Mouse (Mus musculus) left cerebral cortex, adult 8-10 months (tissue): ENCODE results near the gene Man2b2. TPM values are rescaled to one million over a fixed set of nuclear protein-coding genes. Genes with fewer than 3 reads are reported as not detected.

Experiments
- DNase-seq, 2 experiments: peaks; one replicate each; pipeline ENCODE4 v3.0.0; 2022; ENCODE audit warnings: low spot score in 2 of 2
- total RNA-seq, 4 experiments: library from RNA; stranded (reverse); gene quantifications; 2 replicates each; pipeline ENCODE4 v1.2.4; 2022

Gene Man2b2
- total RNA-seq, 4 experiments from 2014 or later: 33.6 to 46.8 (median 36.7) TPM

- DNase-seq: peak; percentile 57 to 68
Observed at GRCm38 (mm10) chr5:36835933-36836332, 5.5 kb upstream of the Man2b2 start.

DNA sequence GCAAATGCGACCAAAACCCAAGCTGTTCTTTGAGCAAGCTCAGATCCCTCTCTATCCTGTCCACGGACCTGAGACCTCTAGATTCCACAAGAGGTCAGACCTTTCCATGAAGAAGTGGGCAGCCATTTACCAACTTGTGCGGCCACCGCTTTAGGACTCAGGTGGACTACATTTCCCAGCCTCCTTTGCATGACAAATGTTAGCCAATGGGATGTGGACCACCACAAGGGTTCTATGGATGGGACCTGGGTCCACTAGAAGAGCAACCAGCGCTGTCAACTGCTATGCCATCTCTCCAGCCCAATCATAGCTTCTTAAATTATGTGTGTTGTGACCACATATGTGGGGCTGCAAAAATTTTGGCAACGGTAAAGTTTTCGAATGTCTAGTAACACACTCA lies 819 bp upstream of the Man2b2 start:
- DNase-seq: peak; percentile 19 to 58

- no peak for DNase-seq
Observed at GRCm38 (mm10) chr5:36829098-36829497, 1.4 kb downstream of the Man2b2 start.

DNA sequence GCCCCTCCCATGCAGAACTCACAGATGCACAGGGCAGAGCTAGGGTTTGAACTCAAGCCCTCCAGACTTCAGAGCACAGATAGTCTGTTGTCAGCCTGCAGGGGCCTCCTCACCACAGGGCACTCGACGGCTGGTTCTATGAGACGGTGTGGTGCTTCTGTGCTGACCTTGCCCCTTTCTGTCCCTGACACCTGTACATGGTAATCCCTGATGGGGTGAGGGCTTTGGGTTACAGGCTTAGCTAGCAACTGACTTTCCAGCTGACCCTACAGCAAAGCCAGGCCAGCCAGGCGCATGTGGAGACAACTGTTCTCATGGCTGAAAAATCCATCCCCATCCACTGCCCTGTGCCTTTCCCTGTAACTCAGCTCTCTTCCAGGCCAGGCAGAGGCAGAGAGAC lies 7.5 kb downstream of the Man2b2 start:
- DNase-seq: no peak

DNA sequence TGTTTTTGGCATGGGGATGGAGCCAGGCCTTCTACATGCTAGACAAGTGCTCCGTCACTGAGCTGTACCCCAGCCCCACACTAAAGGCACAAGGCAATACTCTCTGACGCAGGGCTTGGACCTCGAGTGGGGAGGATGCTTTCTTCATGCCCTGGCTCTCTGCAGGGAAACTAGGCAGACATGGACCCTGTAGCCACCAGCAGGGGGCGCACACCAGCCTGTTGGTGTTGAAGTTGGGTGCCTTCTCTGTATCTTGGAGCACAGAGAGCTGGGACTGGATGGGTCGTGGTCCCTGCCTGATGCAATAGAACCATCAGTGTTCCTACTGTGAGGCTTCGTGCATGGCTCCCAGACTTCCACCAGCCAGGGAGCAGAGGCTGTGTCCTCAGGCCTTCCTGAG lies 10.3 kb downstream of the Man2b2 start:
- DNase-seq: peak in 1 of 2 experiments; percentile 50

DNA sequence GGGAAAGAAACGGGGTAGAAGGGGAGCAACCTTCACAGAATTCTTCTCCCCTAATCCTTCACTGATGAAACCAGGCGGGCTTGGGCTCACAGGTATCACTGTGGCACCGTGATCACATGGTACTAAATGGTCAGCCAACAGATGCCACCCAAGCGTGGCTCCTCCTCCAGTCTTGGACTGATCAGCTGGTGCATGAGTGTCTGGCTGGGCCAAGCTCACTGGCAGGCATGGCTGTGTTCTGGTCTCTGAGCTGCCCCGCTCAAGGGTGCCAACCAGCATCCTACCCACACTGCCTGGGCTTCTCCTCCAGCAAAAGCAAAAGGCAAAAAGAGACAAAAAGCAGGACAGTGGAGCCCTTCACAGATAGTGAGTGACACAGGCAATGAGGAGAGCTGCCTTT lies 10.7 kb downstream of the Man2b2 start:
- DNase-seq: no peak

GRCm38 (mm10) chr5:36817738-36818137 lies 12.7 kb downstream of the Man2b2 start:
- DNase-seq: no peak

GRCm38 (mm10) chr5:36814554-36814953 lies 15.9 kb downstream of the Man2b2 start:
- no peak for DNase-seq

- DNase-seq: no peak
Observed at GRCm38 (mm10) chr5:36811413-36811812, 19.0 kb downstream of the Man2b2 start.

- DNase-seq: no peak
Observed at GRCm38 (mm10) chr5:36810634-36811033, 19.8 kb downstream of the Man2b2 start.

- no peak for DNase-seq
Observed at GRCm38 (mm10) chr5:36809123-36809522, 21.3 kb downstream of the Man2b2 start.

DNA sequence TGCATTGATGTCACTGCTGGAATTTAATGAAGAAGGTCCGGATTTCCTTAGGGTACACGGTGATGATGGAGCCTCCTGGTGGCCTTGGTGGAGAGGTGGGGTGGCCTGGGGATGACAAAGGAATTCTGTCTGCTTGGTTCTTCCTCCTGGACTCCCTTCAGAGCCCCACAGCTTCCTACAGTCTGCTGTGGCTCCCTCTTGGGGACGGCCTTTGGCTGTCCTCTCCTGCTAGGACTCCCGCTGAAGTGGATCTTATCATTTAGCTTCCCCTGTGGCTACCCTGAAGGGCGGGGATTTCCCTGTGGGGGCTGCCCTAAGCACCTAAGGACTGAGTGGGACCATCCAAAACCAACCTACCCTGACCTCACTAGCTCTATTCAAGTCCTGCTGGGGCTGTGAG lies 23.3 kb downstream of the Man2b2 start:
- no peak for DNase-seq

- no peak for DNase-seq
Observed at GRCm38 (mm10) chr5:36797291-36797690, 33.2 kb downstream of the Man2b2 start.

DNA sequence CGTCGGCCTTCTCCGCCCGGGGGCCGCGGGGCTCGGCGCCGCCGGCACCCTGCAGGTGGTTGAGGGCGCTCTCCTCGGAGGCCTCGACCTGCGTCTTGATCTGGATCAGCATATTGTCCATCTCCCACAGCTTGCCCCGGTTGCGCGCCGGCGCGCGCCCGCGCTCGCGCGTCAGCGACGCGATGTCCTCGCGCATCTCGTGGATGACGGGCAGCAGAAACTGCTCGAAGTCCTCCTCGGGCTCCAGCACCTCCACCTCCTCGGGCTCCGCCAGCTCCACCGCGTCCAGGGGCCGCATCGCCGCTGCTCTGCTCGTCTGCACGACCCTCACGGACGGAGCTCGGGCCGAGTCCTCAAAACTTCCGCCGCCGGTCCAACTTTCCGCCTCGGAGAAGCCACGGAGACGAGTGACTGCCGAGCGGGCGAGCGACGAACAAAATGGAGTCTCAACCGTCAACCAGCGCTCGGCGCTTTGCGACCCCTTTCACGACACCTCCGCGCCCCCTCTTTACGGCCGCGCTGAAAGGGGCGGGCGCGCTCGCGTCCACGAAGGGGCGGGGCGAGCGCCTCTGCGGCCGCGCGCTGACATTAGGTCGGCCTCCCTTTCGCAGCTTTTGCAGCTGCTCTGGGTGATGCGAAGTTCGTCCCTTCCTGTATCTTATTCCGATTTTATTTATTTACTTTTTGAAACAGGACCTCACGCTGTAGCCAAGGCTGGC lies 34.0 kb downstream of the Man2b2 start, which contains the start of gene Mrfap1:
Mrfap1 (minus strand) TSS at position 477 of the 719 bp plus-strand sequence.
- peak; percentile 86 to 91 for DNase-seq

DNA sequence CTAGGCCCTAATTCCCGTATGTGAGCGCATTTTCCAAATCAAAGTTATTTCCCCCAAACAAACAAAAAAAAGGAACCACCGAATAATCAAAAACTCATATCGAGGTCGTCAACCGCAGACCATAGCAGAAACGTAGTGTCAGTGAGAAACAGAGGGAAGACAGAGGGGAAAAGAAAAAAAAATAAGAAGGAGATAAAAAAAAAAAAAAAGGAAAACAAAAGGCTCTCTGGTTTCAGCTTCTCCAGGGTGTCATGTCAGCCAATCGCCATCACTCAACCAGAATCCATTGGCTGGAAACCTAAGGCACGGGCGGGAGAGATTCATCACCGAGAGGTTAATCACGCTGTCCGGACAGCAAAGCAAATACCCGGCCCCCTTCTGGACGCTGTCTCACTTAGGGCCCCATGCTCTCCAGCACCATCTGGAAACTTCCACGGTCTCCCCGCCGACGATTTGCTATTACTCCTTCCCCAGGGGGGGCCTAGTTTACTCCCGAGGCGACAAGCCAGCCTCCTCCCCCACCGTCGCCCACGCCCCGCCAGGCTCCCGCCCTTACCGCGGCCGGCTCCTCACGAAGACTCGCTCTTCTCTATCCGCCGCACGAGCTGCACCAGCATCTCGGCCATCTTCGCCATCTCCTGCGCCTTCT lies 34.7 kb downstream of the Man2b2 start:
- DNase-seq: peak; percentile 58 to 69

- no peak for DNase-seq
Observed at GRCm38 (mm10) chr5:36791861-36792260, 38.6 kb downstream of the Man2b2 start.

DNA sequence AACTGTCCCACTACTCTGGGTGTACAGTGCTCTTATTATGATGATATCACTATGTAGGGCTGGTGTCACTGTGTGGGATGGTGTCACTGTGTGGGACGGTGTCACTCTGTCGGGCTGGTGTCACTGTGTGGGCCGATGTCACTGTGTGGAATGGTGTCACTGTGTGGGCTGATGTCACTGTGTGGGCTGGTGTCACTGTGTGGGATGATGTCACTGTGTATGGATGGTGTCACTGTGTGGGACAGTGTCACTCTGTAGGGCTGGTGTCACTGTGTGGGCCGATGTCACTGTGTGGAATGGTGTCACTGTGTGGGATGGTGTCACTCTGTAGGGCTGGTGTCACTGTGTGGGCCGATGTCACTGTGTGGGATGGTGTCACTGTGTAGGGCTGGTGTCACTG lies 44.4 kb downstream of the Man2b2 start:
- no peak for DNase-seq

- no peak for DNase-seq
Observed at GRCm38 (mm10) chr5:36779512-36779911, 50.9 kb downstream of the Man2b2 start.

GRCm38 (mm10) chr5:36778901-36779300 lies 51.6 kb downstream of the Man2b2 start:
- no peak for DNase-seq

- DNase-seq: no peak
Observed at GRCm38 (mm10) chr5:36777186-36777585, 53.3 kb downstream of the Man2b2 start.

DNA sequence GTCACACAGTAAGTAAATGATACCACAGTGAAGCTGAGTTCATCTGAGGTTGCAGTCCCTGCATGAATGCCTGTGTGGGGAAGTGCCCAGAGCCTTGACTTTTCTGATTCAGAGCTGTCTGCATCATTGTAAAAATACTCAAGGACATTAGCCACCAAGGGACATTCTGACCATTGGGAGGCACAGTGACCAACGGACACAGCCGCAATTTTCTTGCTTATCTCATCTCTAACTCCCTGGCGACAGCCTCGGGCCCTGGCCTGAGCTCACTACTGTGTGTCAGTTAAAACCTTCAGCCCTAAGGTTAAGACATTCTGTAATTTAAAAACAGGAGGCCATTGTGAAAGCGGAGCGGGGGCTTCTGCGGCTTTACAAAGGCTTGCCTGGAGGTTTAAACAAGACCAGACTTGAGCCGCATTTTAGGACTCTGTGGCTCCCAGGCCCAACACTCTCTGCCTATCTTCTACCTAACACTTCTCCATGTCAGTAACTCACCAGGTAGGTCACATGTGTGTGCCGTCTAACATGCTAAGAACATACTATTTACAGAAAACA lies 54.4 kb downstream of the Man2b2 start:
- no peak for DNase-seq

GRCm38 (mm10) chr5:36775317-36775716 lies 55.1 kb downstream of the Man2b2 start:
- no peak for DNase-seq

DNA sequence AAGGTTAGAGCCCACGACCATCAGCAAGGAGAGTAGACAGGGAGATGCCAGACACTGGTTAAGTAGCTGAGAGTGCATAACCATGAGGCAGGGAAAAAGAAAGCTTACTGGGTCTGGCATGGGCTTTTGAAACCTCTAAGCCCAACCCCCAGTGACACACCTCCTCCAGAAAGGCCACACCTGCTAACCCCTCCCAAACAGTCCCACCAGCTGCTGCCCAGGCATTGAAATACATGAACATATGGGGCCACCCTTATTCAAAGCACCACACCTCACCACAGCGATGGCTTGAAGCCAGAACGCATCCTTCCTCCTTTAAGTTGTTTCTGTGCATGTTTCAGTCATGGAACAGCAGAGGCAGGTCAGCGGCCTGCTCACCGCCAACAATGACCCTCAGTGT lies 57.9 kb downstream of the Man2b2 start:
- no peak for DNase-seq
